Mouse (Mus musculus): ENCODE data around the gene Zup1. TPM values are rescaled to one million over a fixed set of nuclear protein-coding genes. Genes with fewer than 3 reads are reported as not detected.
A peak's percentile ranks its signal among the peaks of the same experiment; 100 is the strongest.
"Not testable (repeated sequence)": the region's sequence is repeated elsewhere in the genome, so short reads cannot be mapped to it uniquely, and the experiment has no call there.

Gene Zup1
- total RNA-seq (2021) = 10 to 100 TPM; 10.6 to 17.9 TPM

DNA sequence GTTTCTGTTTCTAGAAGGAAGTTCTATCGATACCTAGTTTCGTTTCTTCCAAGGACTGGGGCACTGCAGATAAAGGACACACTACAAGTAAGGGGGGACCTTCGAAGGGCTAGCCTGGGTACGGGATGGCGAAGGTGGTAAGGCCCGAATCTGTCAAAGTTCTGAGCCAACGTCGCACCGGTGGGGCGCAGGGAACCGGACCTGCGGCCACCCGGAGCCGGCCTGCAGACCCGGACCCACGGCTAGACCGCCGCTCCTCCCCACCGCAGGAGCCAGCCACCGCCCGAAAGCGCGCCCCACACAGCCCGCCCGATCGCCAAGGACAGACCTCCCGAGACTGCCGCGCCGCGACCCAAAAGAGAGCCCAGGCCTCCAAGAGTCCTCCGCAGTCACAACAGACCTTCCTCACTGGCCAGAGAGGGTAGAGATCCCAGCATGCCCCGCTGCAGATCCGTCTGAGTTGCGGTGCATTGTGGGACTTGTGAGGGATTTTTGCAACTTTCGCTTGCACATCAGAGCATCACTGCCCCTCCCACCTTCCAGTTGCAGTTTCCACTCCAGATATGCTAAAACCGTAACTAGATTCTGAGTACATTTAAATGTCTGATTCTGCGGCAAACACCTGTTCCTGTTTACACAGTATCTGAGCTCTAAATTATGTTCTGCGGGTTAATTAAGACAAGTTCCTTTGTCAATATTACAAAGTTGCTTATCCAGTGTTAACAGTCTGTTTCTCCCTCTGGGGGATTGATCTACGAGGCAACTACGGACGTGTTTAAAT lies at the start of gene Zup1:
Zup1 (minus strand) TSS at position 467 of the 781 bp plus-strand sequence.
- peak; percentile 85 to 87 for DNase-seq (ENCODE audit: low spot score in 2 of 2)
- intact Hi-C loops (cut with DNase I) = no loop called here

GRCm38 (mm10) chr10:33998397-33998796 lies 47.3 kb upstream of the Zup1 start:
- no peak for DNase-seq (ENCODE audit: low spot score in 2 of 2)
- intact Hi-C loops (cut with DNase I) = no loop called here

DNA sequence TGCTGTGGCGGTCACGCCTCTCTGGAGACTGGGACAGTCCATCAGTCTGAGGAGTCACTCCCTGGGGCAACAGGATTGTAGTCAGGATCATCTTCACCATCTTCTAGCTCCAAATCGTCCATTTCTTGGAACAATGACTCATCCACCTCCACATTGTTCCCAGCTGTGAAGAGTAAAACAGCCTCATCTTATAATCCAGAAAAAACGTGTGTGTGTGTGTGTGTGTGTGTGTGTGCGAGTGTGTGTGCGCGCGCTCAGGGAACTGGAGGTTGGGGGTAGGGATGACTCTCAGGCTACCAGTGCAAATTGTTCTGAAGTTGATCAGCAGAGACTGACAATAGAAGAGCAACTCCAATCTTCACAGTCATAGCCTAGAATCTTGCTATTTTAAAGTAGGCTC lies 45.6 kb upstream of the Zup1 start:
- intact Hi-C loops (cut with DNase I) = not testable (repeated sequence)

DNA sequence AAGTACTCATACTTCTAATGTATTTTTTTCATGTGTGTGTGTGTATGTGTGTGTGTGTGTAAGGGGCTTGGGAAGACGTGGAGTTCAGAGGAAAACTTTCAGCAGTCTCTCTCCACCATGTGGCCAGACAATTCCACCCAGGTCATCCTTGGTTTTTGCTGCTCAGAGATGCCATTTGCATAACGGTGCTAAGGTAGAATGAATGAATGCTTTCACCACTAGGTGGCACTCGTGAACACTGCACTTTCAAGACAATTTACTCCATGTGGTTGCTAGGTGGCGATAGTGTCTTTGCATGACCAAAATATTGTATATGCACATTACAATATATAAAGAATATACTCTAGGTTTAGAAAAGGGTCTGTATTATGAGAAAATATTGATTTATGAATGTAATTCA lies 35.7 kb upstream of the Zup1 start:
- intact Hi-C loops (cut with DNase I) = no loop called here
- DNase-seq (ENCODE audit: low spot score in 2 of 2) = peak; percentile 37 to 60

More for the DNA sequence above, 45.6 kb upstream of the Zup1 start:
- DNase-seq (ENCODE audit: low spot score in 2 of 2) = not testable (repeated sequence)

- DNase-seq (ENCODE audit: low spot score in 2 of 2) = no peak
- intact Hi-C loops (cut with DNase I) = no loop called here
Measured at GRCm38 (mm10) chr10:33974781-33975494, 23.9 kb upstream of the Zup1 start.

DNA sequence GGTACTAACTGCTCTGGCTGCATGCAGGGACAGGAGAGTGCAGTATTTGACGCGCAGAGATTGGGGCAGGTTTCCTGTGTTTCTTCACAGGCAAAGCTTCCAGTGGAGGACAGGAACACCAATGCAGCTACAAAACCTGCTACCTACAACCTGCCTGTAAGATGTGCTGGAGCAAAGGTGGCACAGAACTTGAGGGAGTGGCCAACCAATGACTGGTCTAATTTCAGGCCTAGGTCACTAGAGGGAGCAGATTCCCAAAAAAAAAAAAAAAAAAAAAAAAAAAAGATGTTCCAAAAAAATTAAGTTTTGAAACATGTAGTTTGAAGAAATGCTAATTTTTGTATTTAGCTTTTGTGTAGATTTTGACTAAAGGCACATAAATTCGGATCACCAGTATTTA lies 1.4 kb upstream of the Zup1 start:
- no peak for DNase-seq (ENCODE audit: low spot score in 2 of 2)
- intact Hi-C loops (cut with DNase I) = no loop called here

DNA sequence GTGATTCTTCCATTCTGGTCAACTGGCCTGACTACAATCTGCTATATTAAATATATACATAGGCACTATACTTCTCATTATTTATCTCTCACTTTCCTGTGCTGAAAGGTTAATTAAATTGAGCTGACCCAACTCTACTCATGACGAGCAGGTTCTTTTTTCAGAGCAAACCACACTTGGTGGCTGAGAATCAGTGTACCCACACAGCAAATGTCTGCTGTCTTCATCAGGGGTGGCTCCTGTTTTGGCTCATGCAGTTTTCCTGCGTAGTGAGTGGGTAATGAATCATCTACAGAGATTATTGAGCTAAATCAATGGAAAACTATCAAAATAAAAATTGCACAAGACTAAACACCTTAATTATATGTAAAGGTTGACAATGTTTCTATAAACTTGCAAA lies 4.7 kb downstream of the Zup1 start:
- DNase-seq (ENCODE audit: low spot score in 2 of 2) = no peak
- intact Hi-C loops (cut with DNase I) = no loop called here

GRCm38 (mm10) chr10:33945390-33945789 lies 5.7 kb downstream of the Zup1 start:
- no peak for DNase-seq (ENCODE audit: low spot score in 2 of 2)
- intact Hi-C loops (cut with DNase I) = no loop called here

- no peak for DNase-seq (ENCODE audit: low spot score in 2 of 2)
- intact Hi-C loops (cut with DNase I) = no loop called here
Measured at GRCm38 (mm10) chr10:33940702-33941101, 10.4 kb downstream of the Zup1 start.

DNA sequence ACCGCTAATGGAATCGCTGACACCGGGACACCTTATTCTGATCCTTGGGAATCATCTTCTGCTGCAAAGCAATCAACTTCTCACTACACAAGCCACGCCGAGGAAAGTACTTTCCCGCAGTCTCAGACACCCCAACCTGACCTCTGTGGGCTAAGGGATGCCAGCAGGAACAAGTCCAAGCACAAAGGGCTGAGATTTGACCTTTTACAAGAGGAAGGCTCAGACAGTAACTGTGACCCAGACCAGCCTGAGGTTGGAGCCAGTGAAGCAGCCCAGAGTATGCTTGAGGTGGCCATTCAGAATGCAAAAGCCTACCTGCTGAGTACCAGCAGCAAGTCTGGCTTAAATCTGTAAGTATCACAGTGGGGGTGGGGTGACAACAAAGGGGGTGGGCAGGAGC lies 45.6 kb downstream of the Zup1 start:
- intact Hi-C loops (cut with DNase I) = no loop called here
- DNase-seq (ENCODE audit: low spot score in 2 of 2) = no peak

GRCm38 (mm10) chr10:33904530-33905481 lies 46.3 kb downstream of the Zup1 start, which contains the start of gene Rsph4a:
Rsph4a (plus strand) TSS chr10:33905111.
- peak; percentile 44 to 48 for DNase-seq (ENCODE audit: low spot score in 2 of 2)
- intact Hi-C loops (cut with DNase I) = no loop called here

DNA sequence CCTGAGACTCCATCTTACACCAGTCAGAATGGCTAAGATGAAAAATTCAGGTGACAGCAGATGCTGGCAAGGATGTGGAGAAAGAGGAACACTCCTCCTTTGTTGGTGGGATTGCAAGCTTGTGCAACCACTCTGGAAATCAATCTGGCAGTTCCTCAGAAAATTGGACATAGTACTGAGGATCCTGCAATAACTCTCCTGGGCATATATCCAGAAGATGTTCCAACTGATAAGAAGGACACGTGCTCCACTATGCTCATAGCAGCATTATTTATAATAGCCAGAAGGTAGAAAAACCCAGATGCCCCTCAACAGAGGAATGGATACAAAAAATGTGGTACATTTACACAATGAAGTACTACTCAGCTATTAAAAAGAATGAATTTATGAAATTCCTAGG lies 49.5 kb downstream of the Zup1 start:
- DNase-seq (ENCODE audit: low spot score in 2 of 2); intact Hi-C loops (cut with DNase I): not testable (repeated sequence)

GRCm38 (mm10) chr10:33882411-33882810 lies 68.7 kb downstream of the Zup1 start:
- intact Hi-C loops (cut with DNase I); DNase-seq (ENCODE audit: low spot score in 2 of 2): not testable (repeated sequence)

- intact Hi-C loops (cut with DNase I) = no loop called here
- no peak for DNase-seq (ENCODE audit: low spot score in 2 of 2)
Measured at GRCm38 (mm10) chr10:33872672-33873398, 78.2 kb downstream of the Zup1 start.

DNA sequence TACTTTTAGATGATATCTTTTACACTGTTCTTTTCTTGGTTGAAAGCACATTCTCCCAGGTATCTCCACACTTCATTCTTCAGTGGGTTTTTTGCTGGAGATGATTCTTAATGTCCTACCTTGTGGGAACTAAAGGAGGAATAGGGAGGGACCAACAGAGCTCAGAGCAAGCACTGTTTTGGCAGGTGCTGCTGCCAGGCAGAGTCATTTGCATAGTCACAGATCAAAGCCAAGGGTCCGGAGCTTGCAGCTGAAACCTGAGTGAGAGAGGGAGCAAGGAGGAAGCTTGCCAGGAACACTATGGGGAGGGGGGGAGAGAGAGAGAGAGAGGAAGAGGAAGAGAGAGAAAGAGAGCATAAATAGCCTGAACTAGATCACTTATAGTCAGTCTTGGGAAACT lies 80.6 kb downstream of the Zup1 start:
- DNase-seq (ENCODE audit: low spot score in 2 of 2) = no peak
- intact Hi-C loops (cut with DNase I) = no loop called here

Measured in left cerebral cortex, postnatal 36 days (tissue).